Mouse (Mus musculus) heart, postnatal 10 days (tissue): ENCODE results near the gene Myrf. TPM values are rescaled to one million over a fixed set of nuclear protein-coding genes. Genes with fewer than 3 reads are reported as not detected.

Experiments used
- DNase-seq, 2 experiments: peaks; one replicate each; pipeline ENCODE4 v3.0.0; 2021
- intact Hi-C: fragments of 180-260 bp; cut with DNase I; formaldehyde crosslinking; loops from one replicate; pipeline ENCODE4 v1.15.1; 2025
- total RNA-seq, 2 experiments: library from RNA; stranded (reverse); gene quantifications; 2 replicates each; pipeline ENCODE4 v1.2.3; 2021

Gene Myrf
- 1 to 10 TPM; 5.7 to 9.1 TPM for total RNA-seq

GRCm38 (mm10) chr19:10240654-10241305, at the start of gene Myrf:
Gene Myrf (minus strand): TSS chr19:10240748.
- intact Hi-C loops: no loop called here
- DNase-seq: peak; percentile 77 to 85

GRCm38 (mm10) chr19:10289609-10290150, 49.1 kb upstream of the Myrf start:
- DNase-seq: no peak

GRCm38 (mm10) chr19:10288125-10289040, 47.8 kb upstream of the Myrf start:
- intact Hi-C loops: no loop called here
- DNase-seq: no peak

More at GRCm38 (mm10) chr19:10289609-10290150, 49.1 kb upstream of the Myrf start:
- intact Hi-C loops: no loop called here

GRCm38 (mm10) chr19:10286458-10286872, 45.9 kb upstream of the Myrf start:
- intact Hi-C loops: no loop called here
- no peak for DNase-seq

- DNase-seq: peak; percentile 51 to 56
- intact Hi-C loops: no loop called here
Measured at GRCm38 (mm10) chr19:10280771-10281540, 40.4 kb upstream of the Myrf start.

GRCm38 (mm10) chr19:10279668-10280067, 39.1 kb upstream of the Myrf start:
- intact Hi-C loops: no loop called here
- peak; percentile 53 to 62 for DNase-seq

GRCm38 (mm10) chr19:10278669-10279324, 38.2 kb upstream of the Myrf start:
- no peak for DNase-seq
- intact Hi-C loops: no loop called here

GRCm38 (mm10) chr19:10277759-10278158, 37.2 kb upstream of the Myrf start:
- DNase-seq: no peak
- intact Hi-C loops: no loop called here

- intact Hi-C loops: no loop called here
- DNase-seq: no peak
Measured at GRCm38 (mm10) chr19:10277331-10277730, 36.8 kb upstream of the Myrf start.

- intact Hi-C loops: no loop called here
Measured at GRCm38 (mm10) chr19:10276483-10277144, 36.1 kb upstream of the Myrf start.

GRCm38 (mm10) chr19:10274056-10274455, 33.5 kb upstream of the Myrf start:
- intact Hi-C loops: no loop called here
- no peak for DNase-seq

More at GRCm38 (mm10) chr19:10276483-10277144, 36.1 kb upstream of the Myrf start:
- no peak for DNase-seq

GRCm38 (mm10) chr19:10272746-10273145, 32.2 kb upstream of the Myrf start:
- intact Hi-C loops: no loop called here

GRCm38 (mm10) chr19:10271592-10271991, 31.0 kb upstream of the Myrf start:
- no peak for DNase-seq
- intact Hi-C loops: no loop called here

More at GRCm38 (mm10) chr19:10272746-10273145, 32.2 kb upstream of the Myrf start:
- DNase-seq: peak; percentile 72 to 78

GRCm38 (mm10) chr19:10270356-10270755, 29.8 kb upstream of the Myrf start:
- intact Hi-C loops: no loop called here
- no peak for DNase-seq

- no peak for DNase-seq
- intact Hi-C loops: no loop called here
Measured at GRCm38 (mm10) chr19:10268851-10269250, 28.3 kb upstream of the Myrf start.

- intact Hi-C loops: no loop called here
- no peak for DNase-seq
Measured at GRCm38 (mm10) chr19:10267953-10268352, 27.4 kb upstream of the Myrf start.

GRCm38 (mm10) chr19:10267057-10267456, 26.5 kb upstream of the Myrf start:
- intact Hi-C loops: no loop called here
- peak; percentile 50 to 60 for DNase-seq

- DNase-seq: peak; percentile 90 to 93
- intact Hi-C loops: loop anchor here (1.0 kb wide), 1 partner anchor 39 kb away; no protein-coding TSS in a partner anchor
Measured at GRCm38 (mm10) chr19:10266196-10266850, 25.8 kb upstream of the Myrf start.

- DNase-seq: no peak
- intact Hi-C loops: no loop called here
Measured at GRCm38 (mm10) chr19:10261369-10261768, 20.8 kb upstream of the Myrf start.
